Comparison of ENCODE assay signal across 1 mouse cellular context in the genomic region with DNA sequence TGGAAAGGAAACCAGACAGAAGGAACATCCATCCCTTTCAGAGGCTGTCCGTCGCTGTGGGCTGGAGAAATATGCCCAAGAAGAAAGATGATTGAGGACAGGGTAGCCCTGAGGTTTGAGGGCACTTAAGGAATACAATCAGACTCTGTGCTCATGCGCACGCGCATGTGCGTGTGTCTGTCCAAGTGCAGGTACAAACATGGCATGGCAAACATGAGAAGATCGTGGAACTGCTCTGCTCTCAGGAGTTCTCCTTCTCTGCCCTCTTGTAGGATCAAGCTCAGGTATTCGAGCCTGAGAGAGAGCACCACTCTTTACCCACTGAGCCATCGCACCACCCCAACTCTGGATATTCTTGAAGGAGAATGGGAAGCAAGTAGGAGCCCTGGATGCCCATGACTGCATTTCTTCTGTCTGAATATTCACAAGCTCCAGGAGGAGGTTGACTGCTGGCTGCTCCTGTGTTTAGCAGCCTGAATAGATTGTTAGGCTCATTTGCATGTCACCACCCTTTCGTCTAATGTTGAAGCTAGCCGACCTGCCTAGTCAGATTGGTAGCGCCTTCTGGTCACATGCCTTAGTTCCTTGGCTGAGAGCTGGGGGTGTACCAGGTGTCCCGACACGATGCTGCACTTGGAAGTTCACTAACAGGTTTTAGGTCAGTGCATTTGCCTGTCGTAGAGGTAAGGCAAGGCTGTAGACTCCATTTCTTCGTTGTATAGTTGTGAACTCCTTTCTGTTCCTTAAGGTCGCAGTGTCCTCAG.
A peak's percentile ranks its signal among the peaks of the same experiment; 100 is the strongest.
TF ChIP-seq lines count a peak whose summit lies in the region.

No protein-coding gene starts in this region.

TF ChIP-seq in MEL, 35 proteins besides CTCF, POLR2A, EP300 and RAD21:
- TF ChIP-seq HCFC1 (IDR thresholded peaks at IDR 0.05; ENCODE audit: low read depth, low read length): no peak
- TF ChIP-seq SMC3 (IDR thresholded peaks at IDR 0.05; ENCODE audit: low read depth, low read length): no peak
- peak; percentile 34; the same call in 1 of the 2 replicates for TF ChIP-seq USF1 (IDR thresholded peaks at IDR 0.05; ENCODE audit: low read depth, low read length)
- no peak for TF ChIP-seq ZNF384 (IDR thresholded peaks at IDR 0.05; ENCODE audit: low read depth, low read length)
- TF ChIP-seq TAL1 (IDR thresholded peaks at IDR 0.05; ENCODE audit: low read length): no peak
- no peak for TF ChIP-seq ZC3H11A (IDR thresholded peaks at IDR 0.05; ENCODE audit: low read depth, low read length)
- TF ChIP-seq ZKSCAN1 (IDR thresholded peaks at IDR 0.05; ENCODE audit: low read depth, low read length): no peak
- TF ChIP-seq POLR2AphosphoS5 (IDR thresholded peaks at IDR 0.05; ENCODE audit: borderline replicate concordance, low read depth, low read length): no peak
TF ChIP-seq in MEL: peak in this region for 1.
